Mouse (Mus musculus) adrenal gland, postnatal 0 days (tissue): Measurements from ENCODE around the gene Tmcc1. TPM values are rescaled to one million over a fixed set of nuclear protein-coding genes. Genes with fewer than 3 reads are reported as not detected.

Experiments used
- polyA plus RNA-seq: library from polyadenylated mRNA; unstranded; fragments of >200 nt; fragmentation: Nextera tagmentation; extraction: Ambion mirVana; gene quantifications from 2 replicates; pipeline ENCODE4 v1.2.1, GENCODE M21; 2015

The Tmcc1 gene
- 7.9 and 8.8 TPM in 2 replicates for polyA plus RNA-seq

GRCm38 (mm10) chr6:116193394-116194393, at the start of gene Tmcc1:
Gene Tmcc1, minus strand, starts transcription at chr6:116193486.

GRCm38 (mm10) chr6:116207729-116208534, 14.6 kb upstream of the Tmcc1 start, which contains the start of gene Washc2:
Gene Washc2, plus strand, starts transcription at chr6:116208038.

GRCm38 (mm10) chr6:115994877-115995520, 198.3 kb downstream of the Tmcc1 start, which contains the start of gene Plxnd1:
Gene Plxnd1, minus strand, starts transcription at chr6:115995005.

Other genes starting within 250 kb of the Tmcc1 start
- not detected in 2 replicates for gene H1foo, start 248.5 kb downstream of the Tmcc1 start, polyA plus RNA-seq
- 17.0 and 29.6 TPM in 2 replicates for gene Plxnd1, start 198.5 kb downstream of the Tmcc1 start, polyA plus RNA-seq
- gene Washc2, start 14.6 kb upstream of the Tmcc1 start, polyA plus RNA-seq, result 31.3 and 35.8 TPM in 2 replicates
- 2.7 and 4.1 TPM in 2 replicates for gene Zfand4, start 70.7 kb upstream of the Tmcc1 start, polyA plus RNA-seq
- 30.4 and 38.6 TPM in 2 replicates for gene March8, start 144.5 kb upstream of the Tmcc1 start, polyA plus RNA-seq